Mouse (Mus musculus) kidney, embryonic 16.5 days (tissue): Measurements from ENCODE around the gene Mical3. TPM values are rescaled to one million over a fixed set of nuclear protein-coding genes. Genes with fewer than 3 reads are reported as not detected.

Experiments used
- ATAC-seq: fragments of 200-750 bp; cut with Nextera tagmentation; 2 replicates; pipeline ENCODE4 v1.8.0; 2017; ENCODE audit warnings: moderate TSS enrichment; ENCODE audit not compliant: low FRiP score, low TSS enrichment
- H3K27ac ChIP-seq: fragments of 300-500 bp; sonication (generic); 2 replicates; pipeline ENCODE4 v1.5.1; 2014; ENCODE audit warnings: low read length
- H3K27me3 ChIP-seq: fragments of 300-500 bp; sonication (generic); 2 replicates; pipeline ENCODE4 v1.6.1; 2014; ENCODE audit warnings: low read length, control low read depth, mixed read lengths; ENCODE audit not compliant: insufficient read depth
- H3K36me3 ChIP-seq: fragments of 300-500 bp; sonication (generic); 2 replicates; pipeline ENCODE4 v1.6.1; 2014; ENCODE audit warnings: low read length, control low read depth, mixed read lengths; ENCODE audit not compliant: insufficient read depth
- H3K4me1 ChIP-seq: fragments of 300-500 bp; sonication (generic); 2 replicates; pipeline ENCODE4 v1.6.1; 2014; ENCODE audit warnings: low read length, control low read depth, mixed read lengths; ENCODE audit not compliant: insufficient read depth
- H3K4me2 ChIP-seq: fragments of 300-500 bp; sonication (generic); replicated peaks from 2 replicates; pipeline ENCODE4 v1.6.1; 2014; ENCODE audit warnings: low read depth, low read length
- H3K4me3 ChIP-seq: fragments of 300-500 bp; sonication (generic); 2 replicates; pipeline ENCODE4 v1.5.1; 2014; ENCODE audit warnings: mild to moderate bottlenecking, low read length
- H3K9ac ChIP-seq: fragments of 300-500 bp; sonication (generic); replicated peaks from 2 replicates; pipeline ENCODE4 v1.6.1; 2014; ENCODE audit warnings: low read length
- H3K9me3 ChIP-seq: fragments of 300-500 bp; sonication (generic); 2 replicates; pipeline ENCODE4 v1.6.1; 2016; ENCODE audit warnings: low read length, control low read depth
- WGBS: fragments of 180-500 bp; shearing (Covaris S2); extraction: QIAGEN DNeasy Blood & Tissue Kit; methylation state at CpG from one replicate; pipeline ENCODE4 v1.1.7; 2014; 5-methylcytosine and 5-hydroxymethylcytosine counted together
- polyA plus RNA-seq: library from polyadenylated mRNA; unstranded; fragments of >200 nt; fragmentation: Nextera tagmentation; extraction: Ambion mirVana; gene quantifications from 2 replicates; pipeline ENCODE4 v1.2.1, GENCODE M21; 2015

Gene Mical3
- polyA plus RNA-seq, 1 experiment from 2014 or later = 10.9 TPM

DNA sequence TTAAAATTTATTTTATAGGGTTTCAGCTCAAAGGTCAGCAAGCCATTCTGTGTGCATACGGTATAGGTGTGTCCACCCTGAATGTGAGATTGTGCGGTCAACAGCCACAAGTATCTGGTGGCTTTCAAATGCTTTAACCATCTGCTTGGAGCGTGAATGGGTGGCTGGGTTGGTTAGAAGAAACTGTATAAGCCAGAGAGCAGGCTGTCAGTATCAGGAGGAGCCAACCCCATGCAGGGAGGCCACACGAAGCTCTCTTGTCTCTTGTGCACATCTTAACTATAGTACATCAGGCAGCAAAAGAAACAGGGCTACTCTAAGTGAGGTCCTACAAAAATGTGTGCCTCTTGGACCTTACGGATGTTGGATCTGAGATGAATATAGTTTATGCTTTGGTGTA, 114.7 kb downstream of the Mical3 start:
- H3K4me2 ChIP-seq = no peak overlapping the region
- 90% methylated on average over 5 of the region's 5 CpGs for WGBS
- no peak for ATAC-seq
- no peak overlapping the region for H3K27ac ChIP-seq
- no peak overlapping the region for H3K9ac ChIP-seq
- no peaks in the 10 kb centered on the region; the same call in 1 of the 2 replicates for H3K4me1 ChIP-seq
- no peaks in the 10 kb centered on the region for H3K27me3 ChIP-seq
- no peak overlapping the region for H3K4me3 ChIP-seq
- no peaks in the 10 kb centered on the region for H3K9me3 ChIP-seq
- peaks cover 27% of the 10 kb centered on the region for H3K36me3 ChIP-seq

DNA sequence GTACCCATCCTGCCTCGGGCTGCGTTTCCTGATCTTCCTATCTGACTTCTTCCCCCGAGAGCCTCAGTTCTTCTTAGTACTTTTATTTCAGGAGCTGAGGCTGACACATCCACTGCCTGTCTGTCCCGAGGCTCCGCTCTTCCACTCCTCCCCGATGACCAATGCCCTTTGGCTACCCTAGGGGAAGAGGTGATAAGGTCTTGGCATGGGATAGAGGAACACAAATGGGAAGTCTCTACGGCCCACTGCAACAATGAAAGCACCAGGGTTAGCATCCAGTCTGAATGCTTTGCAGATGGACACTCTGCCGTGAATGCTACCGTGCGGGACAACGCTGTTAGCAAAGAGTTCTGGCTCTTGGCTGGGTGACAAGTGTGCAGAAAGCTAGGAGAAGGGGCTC, 116.5 kb downstream of the Mical3 start:
- no peak for ATAC-seq
- H3K4me2 ChIP-seq = no peak overlapping the region
- no peak overlapping the region for H3K27ac ChIP-seq
- H3K27me3 ChIP-seq = no peaks in the 10 kb centered on the region
- WGBS = 72% methylated on average over 11 of the region's 11 CpGs
- H3K9ac ChIP-seq = no peak overlapping the region
- peaks cover 14% of the 10 kb centered on the region for H3K36me3 ChIP-seq
- no peak overlapping the region for H3K4me3 ChIP-seq
- no peaks in the 10 kb centered on the region for H3K9me3 ChIP-seq
- H3K4me1 ChIP-seq = no peaks in the 10 kb centered on the region; the same call in 1 of the 2 replicates

DNA sequence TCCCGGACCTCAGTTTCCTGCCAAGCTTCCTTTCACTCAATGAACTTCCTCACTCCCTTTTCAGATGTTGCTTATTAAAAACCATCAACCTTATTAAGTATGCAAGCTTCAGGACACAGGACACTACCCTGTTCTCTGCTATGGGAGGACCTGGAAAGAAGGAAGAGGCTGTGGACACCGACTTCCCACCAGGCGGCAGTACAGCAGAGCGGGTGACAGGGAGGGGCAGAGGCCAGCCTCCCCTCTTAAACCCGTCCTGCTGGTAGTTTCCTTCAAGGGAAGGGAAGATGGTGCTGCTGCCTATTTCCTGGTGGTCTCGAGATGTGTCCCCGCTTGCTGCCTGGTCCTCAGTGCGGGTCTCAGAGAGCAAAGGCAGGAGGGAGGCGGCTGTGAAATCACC, 117.0 kb downstream of the Mical3 start:
- Histone ChIP-seq H3K4me1 (no peaks in the 10 kb centered on the region; the same call in 1 of the 2 replicates), H3K9ac (no peak overlapping the region), H3K27me3 (no peaks in the 10 kb centered on the region), H3K4me2 (no peak overlapping the region), H3K4me3 (no peak overlapping the region), H3K27ac (no peak overlapping the region), H3K9me3 (no peaks in the 10 kb centered on the region), H3K36me3 (peaks cover 18% of the 10 kb centered on the region; the same call in 1 of the 2 replicates)
- peak; percentile 47; the same call in 1 of the 2 replicates for ATAC-seq
- WGBS = 44% methylated on average over 9 of the region's 9 CpGs

DNA sequence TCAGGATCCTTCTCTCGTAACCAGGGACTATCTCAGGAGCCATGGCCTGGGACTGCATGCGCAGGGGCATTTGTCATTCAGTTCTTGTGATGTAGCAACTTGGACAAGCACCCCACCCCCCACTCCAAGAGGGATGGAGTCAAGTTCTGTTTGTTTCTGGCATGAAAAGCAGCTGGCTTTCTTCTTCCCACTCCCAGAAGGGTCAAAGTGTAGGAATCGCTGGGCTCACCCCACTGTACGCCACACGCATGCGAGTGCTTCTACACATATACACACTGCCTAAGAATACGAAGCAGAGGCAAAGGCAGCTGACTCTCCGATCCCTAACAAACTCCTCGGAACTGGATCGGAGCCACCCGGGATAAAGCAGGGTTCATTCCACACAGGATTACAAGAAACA, 119.1 kb downstream of the Mical3 start:
- H3K4me1 ChIP-seq = no peaks in the 10 kb centered on the region; the same call in 1 of the 2 replicates
- H3K9ac ChIP-seq = no peak overlapping the region
- H3K9me3 ChIP-seq = no peaks in the 10 kb centered on the region
- WGBS = 64% methylated on average over 11 of the region's 11 CpGs
- peaks cover 23% of the 10 kb centered on the region; the same call in 1 of the 2 replicates for H3K36me3 ChIP-seq
- ATAC-seq = peak; percentile 43; the same call in 1 of the 2 replicates
- no peaks in the 10 kb centered on the region for H3K27me3 ChIP-seq
- H3K4me2 ChIP-seq = no peak overlapping the region
- H3K27ac ChIP-seq = no peak overlapping the region
- no peak overlapping the region for H3K4me3 ChIP-seq

DNA sequence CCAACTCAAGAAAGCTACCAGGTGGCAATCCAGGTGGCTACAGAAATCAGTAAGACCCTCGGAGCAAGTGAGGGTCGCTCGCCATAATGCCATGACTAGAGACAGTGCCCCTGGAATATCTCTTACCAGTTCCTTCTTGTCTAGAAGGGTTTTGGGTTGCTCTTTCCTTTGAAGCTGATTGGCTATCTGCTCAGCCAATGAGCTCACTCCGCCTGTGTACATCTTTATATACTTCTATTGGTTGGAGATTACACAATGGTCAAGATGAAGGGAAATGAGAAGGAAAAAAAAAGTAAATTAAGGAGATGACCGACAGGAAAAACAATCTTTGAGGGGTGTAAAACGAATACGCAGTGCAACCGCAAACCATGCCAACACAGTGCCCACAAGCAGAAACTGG, 121.1 kb downstream of the Mical3 start:
- H3K27ac ChIP-seq = no peak overlapping the region
- H3K36me3 ChIP-seq = peaks cover 17% of the 10 kb centered on the region; the same call in 1 of the 2 replicates
- peaks cover 6% of the 10 kb centered on the region for H3K4me1 ChIP-seq
- no peaks in the 10 kb centered on the region for H3K9me3 ChIP-seq
- H3K4me2 ChIP-seq = no peak overlapping the region
- no peaks in the 10 kb centered on the region for H3K27me3 ChIP-seq
- no peak overlapping the region for H3K4me3 ChIP-seq
- no peak for ATAC-seq
- WGBS = 93% methylated on average over 8 of the region's 8 CpGs
- H3K9ac ChIP-seq = no peak overlapping the region

DNA sequence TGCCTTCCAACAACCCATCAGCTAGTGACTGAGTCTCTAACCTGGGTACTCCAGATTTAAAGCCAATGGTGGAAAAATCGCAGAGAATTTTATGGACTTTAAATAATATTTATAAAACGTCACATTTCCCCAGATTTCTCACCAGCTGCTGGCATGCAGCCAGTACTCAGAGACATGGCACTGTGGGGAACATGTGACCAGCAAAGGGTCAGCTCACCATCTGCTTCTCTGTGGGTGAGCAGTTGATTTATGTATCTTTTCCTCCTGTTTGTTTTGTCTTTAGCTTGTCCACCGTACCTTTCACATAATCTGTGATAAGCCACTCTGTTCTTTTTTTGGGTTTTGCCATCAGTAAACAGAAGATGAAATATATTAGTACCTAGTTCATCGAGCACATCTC, 125.8 kb downstream of the Mical3 start:
- Histone ChIP-seq H3K4me3 (no peak overlapping the region), H3K9me3 (no peaks in the 10 kb centered on the region), H3K4me1 (peaks cover 7% of the 10 kb centered on the region), H3K4me2 (no peak overlapping the region), H3K9ac (no peak overlapping the region), H3K36me3 (peaks cover 27% of the 10 kb centered on the region), H3K27me3 (no peaks in the 10 kb centered on the region), H3K27ac (no peak overlapping the region)
- 39% methylated on average over 4 of the region's 4 CpGs for WGBS
- ATAC-seq = no peak

DNA sequence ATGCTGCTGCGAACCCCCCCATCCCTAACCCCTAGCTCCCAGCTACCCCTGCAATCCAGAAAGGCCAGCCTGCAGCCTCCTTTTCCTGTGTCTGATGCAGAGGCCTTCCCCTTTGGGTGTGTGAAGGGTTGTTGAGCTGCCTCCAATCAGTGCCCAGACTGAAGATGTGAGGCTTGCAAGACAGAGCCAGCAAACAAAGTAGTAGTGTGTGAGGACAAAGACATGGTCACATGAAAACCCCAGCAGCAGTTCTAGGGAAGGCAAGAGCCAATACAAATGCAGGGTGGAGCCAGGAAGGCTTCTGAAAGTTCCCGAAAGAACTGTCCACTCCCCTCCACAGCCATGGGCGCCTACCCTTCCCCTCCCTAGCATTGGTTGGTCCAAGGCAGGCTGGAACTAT, 127.8 kb downstream of the Mical3 start:
- Histone ChIP-seq H3K27me3 (no peaks in the 10 kb centered on the region), H3K4me2 (no peak overlapping the region), H3K27ac (no peak overlapping the region), H3K4me3 (no peak overlapping the region), H3K36me3 (peaks cover 20% of the 10 kb centered on the region), H3K9ac (no peak overlapping the region), H3K9me3 (no peaks in the 10 kb centered on the region), H3K4me1 (peaks cover 7% of the 10 kb centered on the region)
- no peak for ATAC-seq
- WGBS = 76% methylated on average over 3 of the region's 3 CpGs

DNA sequence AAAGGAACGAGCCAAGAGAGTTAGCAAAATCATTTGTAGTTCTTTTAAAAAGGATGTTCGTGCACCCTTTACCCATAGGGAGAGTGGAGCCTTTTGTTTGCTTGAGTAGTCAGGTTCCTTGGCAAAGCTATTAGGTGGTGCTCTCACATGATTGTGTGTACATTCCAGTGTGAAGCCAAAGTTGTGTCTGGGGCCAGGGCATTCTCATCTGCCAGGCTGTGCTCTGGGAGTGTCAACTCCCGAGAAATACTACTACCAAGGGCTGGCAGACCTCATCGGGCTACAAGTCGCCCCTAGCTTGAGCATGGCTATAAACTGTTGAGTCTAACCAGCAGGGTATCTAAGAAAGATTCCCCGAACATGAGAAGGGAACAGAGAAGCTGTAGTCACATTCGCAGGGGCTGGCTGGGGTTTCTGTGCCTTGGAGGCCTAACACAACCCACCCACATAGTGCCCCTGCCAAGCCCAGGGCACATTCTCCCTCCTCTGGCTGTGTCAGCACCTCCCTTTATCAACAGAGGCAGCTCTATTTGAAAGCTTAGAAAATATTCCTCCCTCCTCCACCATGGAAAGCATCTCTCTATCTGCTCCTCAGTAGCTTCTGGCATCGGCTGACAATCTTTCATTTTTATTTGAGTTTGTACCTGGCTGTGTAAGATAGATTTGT, 130.8 kb downstream of the Mical3 start:
- Histone ChIP-seq H3K27me3 (no peaks in the 10 kb centered on the region), H3K9me3 (no peaks in the 10 kb centered on the region), H3K36me3 (peaks cover 16% of the 10 kb centered on the region), H3K9ac (no peak overlapping the region), H3K4me3 (no peak overlapping the region), H3K4me2 (no peak overlapping the region), H3K27ac (no peak overlapping the region), H3K4me1 (peaks cover 4% of the 10 kb centered on the region)
- no peak for ATAC-seq
- 76% methylated on average over 8 of the region's 8 CpGs for WGBS

DNA sequence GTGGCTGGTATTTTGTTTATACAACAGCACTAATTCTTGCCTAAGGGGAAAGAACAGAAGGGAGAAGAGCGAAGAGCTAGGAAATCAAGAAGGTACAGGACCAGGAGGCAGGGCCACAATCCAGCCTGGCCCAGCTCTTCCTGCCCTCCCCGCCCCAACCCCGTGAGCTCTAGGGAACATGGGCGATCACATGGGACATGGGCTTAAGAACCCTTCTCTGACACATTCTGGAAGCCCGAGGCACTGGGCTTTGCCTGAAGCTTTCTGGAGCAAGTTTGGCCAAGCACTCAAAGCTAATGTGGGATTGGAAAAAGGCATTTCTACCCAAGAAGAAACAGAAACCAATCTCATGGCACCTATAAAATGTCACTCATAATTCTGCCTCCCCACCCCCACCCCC, 131.7 kb downstream of the Mical3 start:
- Histone ChIP-seq H3K9me3 (no peaks in the 10 kb centered on the region), H3K4me2 (no peak overlapping the region), H3K27me3 (no peaks in the 10 kb centered on the region), H3K9ac (no peak overlapping the region), H3K27ac (no peak overlapping the region), H3K4me1 (no peaks in the 10 kb centered on the region), H3K36me3 (peaks cover 16% of the 10 kb centered on the region), H3K4me3 (no peak overlapping the region)
- 55% methylated on average over 5 of the region's 5 CpGs for WGBS
- ATAC-seq = no peak

DNA sequence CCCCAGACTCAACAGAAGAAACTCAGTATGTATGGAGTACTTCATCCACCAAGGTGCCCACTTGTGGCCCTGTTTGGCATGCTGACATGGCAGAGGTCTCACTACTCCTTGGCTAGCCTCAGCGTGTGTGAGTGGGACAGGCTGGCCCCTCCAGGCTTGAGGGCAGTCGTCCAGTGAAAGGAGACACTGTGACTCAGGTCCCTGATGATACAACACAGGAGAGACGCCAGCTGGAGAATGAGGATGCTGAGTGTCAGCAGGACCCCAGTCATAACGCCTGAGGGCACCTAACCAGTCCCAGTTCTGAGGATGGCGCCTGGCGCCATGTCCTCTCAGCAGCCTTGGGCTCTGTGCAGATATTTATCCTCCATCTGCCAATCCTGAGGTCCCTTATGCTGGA, 134.2 kb downstream of the Mical3 start:
- 87% methylated on average over 6 of the region's 6 CpGs for WGBS
- no peaks in the 10 kb centered on the region for H3K4me1 ChIP-seq
- no peak for ATAC-seq
- peaks cover 7% of the 10 kb centered on the region for H3K36me3 ChIP-seq
- no peaks in the 10 kb centered on the region for H3K9me3 ChIP-seq
- H3K27me3 ChIP-seq = no peaks in the 10 kb centered on the region
- no peak overlapping the region for H3K4me2 ChIP-seq
- no peak overlapping the region for H3K9ac ChIP-seq
- no peak overlapping the region for H3K4me3 ChIP-seq
- no peak overlapping the region for H3K27ac ChIP-seq
